Mouse (Mus musculus): ENCODE data around the gene Dock1. TPM values are rescaled to one million over a fixed set of nuclear protein-coding genes. Genes with fewer than 3 reads are reported as not detected.

Gene Dock1
- polyA plus RNA-seq, 1 experiment from 2014 or later: 5.9 TPM

GRCm38 (mm10) chr7:134702481-134702880, 32.0 kb downstream of the Dock1 start:
- Histone ChIP-seq H3K4me1 (ENCODE audit: control insufficient read depth, insufficient read depth, low read length) (no peaks in the 10 kb centered on the region), H3K4me3 (ENCODE audit: low read depth, low read length) (no peak overlapping the region), H3K36me3 (ENCODE audit: control insufficient read depth, insufficient read depth, low read length) (no peaks in the 10 kb centered on the region), H3K27ac (ENCODE audit: low read depth, low read length) (no peak overlapping the region), H3K4me2 (ENCODE audit: low read depth, low read length) (no peak overlapping the region), H3K9me3 (ENCODE audit: control insufficient read depth, low read length) (no peaks in the 10 kb centered on the region), H3K9ac (replicated peaks; ENCODE audit: low read depth, low read length) (no peak overlapping the region), H3K27me3 (ENCODE audit: control insufficient read depth, insufficient read depth, low read length) (no peaks in the 10 kb centered on the region)
- WGBS: 88% methylated on average over 5 of the region's 5 CpGs
- ATAC-seq (ENCODE audit: low read depth): no peak

DNA sequence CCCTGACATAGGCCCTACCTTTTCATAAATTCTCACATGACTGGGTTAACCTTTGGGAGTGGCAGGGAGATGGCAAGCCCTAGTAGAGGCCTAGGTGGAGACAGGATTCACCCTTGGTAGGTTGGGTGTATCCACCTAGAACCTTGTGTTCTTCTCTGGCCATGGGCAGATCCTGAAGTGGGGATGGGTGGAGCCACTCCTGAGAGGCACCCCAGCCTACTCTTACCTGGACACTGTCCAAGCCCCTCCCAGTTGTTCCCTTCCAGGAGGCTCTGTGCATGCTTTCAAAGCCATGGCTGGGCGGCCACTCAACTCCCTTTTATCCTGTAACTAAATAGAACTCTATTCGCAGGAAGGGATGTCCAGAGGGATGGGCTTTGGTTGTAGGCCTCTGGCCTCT, 33.2 kb downstream of the Dock1 start:
- no peak overlapping the region for H3K4me2 ChIP-seq (ENCODE audit: low read depth, low read length)
- H3K9ac ChIP-seq (replicated peaks; ENCODE audit: low read depth, low read length): no peak overlapping the region
- H3K27me3 ChIP-seq (ENCODE audit: control insufficient read depth, insufficient read depth, low read length): no peaks in the 10 kb centered on the region
- 89% methylated on average over 2 of the region's 2 CpGs for WGBS
- no peak overlapping the region for H3K4me3 ChIP-seq (ENCODE audit: low read depth, low read length)
- no peak overlapping the region for H3K27ac ChIP-seq (ENCODE audit: low read depth, low read length)
- H3K36me3 ChIP-seq (ENCODE audit: control insufficient read depth, insufficient read depth, low read length): no peaks in the 10 kb centered on the region
- ATAC-seq (ENCODE audit: low read depth): no peak
- no peaks in the 10 kb centered on the region for H3K9me3 ChIP-seq (ENCODE audit: control insufficient read depth, low read length)
- no peaks in the 10 kb centered on the region for H3K4me1 ChIP-seq (ENCODE audit: control insufficient read depth, insufficient read depth, low read length)

DNA sequence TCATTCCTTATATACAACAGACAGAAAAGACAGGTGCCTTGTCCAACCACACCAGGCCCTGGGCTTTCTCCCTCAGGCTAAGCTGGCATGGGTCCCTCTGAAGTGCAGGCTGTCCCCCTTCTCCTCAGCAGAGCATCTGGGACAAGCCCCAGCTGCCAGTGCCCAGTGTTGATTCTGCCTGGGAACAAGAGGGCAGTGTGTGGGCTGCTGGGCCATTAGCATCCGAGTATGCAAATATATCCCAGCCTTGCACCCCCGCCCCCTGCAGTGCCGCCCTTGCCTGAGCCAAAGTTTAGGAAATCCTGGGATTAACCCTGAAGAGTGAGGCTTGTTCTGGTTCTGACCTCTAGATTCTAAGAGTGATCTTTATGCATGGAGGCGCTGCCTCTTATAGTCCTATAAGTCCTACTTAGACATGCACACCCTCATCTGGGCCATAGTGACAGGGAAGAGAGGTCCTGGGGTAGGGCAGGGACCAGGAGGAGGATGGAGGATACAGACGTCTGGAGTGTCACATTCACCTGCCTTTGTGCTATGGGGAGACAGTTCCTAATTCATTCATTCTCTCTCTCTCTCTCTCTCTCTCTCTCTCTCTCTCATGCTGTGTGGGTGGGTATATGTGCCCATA, 38.9 kb downstream of the Dock1 start:
- no peak overlapping the region for H3K27ac ChIP-seq (ENCODE audit: low read depth, low read length)
- H3K9ac ChIP-seq (replicated peaks; ENCODE audit: low read depth, low read length): no peak overlapping the region
- no peaks in the 10 kb centered on the region for H3K27me3 ChIP-seq (ENCODE audit: control insufficient read depth, insufficient read depth, low read length)
- no peaks in the 10 kb centered on the region for H3K36me3 ChIP-seq (ENCODE audit: control insufficient read depth, insufficient read depth, low read length)
- no peak overlapping the region for H3K4me3 ChIP-seq (ENCODE audit: low read depth, low read length)
- H3K9me3 ChIP-seq (ENCODE audit: control insufficient read depth, low read length): no peaks in the 10 kb centered on the region
- 27% methylated on average over 5 of the region's 5 CpGs for whole genome bisulfite sequencing
- no peak overlapping the region for H3K4me2 ChIP-seq (ENCODE audit: low read depth, low read length)
- ATAC-seq (ENCODE audit: low read depth): peak; percentile 93
- 0 out of 2 replicates have a peak, but pooled peaks cover 5% of the 10 kb centered on the region for H3K4me1 ChIP-seq (ENCODE audit: control insufficient read depth, insufficient read depth, low read length)

- no peak overlapping the region for H3K9ac ChIP-seq (replicated peaks; ENCODE audit: low read depth, low read length)
- H3K4me1 ChIP-seq (ENCODE audit: control insufficient read depth, insufficient read depth, low read length): 0 out of 2 replicates have a peak, but pooled peaks cover 5% of the 10 kb centered on the region
- no peak for ATAC-seq (ENCODE audit: low read depth)
- no peaks in the 10 kb centered on the region for H3K27me3 ChIP-seq (ENCODE audit: control insufficient read depth, insufficient read depth, low read length)
- WGBS: 100% methylated on average over 1 of the region's 1 CpGs
- H3K9me3 ChIP-seq (ENCODE audit: control insufficient read depth, low read length): no peaks in the 10 kb centered on the region
- no peaks in the 10 kb centered on the region for H3K36me3 ChIP-seq (ENCODE audit: control insufficient read depth, insufficient read depth, low read length)
- no peak overlapping the region for H3K4me2 ChIP-seq (ENCODE audit: low read depth, low read length)
- no peak overlapping the region for H3K27ac ChIP-seq (ENCODE audit: low read depth, low read length)
- H3K4me3 ChIP-seq (ENCODE audit: low read depth, low read length): no peak overlapping the region
These were observed 41.1 kb downstream of the Dock1 start for GRCm38 (mm10) chr7:134711576-134711975.

DNA sequence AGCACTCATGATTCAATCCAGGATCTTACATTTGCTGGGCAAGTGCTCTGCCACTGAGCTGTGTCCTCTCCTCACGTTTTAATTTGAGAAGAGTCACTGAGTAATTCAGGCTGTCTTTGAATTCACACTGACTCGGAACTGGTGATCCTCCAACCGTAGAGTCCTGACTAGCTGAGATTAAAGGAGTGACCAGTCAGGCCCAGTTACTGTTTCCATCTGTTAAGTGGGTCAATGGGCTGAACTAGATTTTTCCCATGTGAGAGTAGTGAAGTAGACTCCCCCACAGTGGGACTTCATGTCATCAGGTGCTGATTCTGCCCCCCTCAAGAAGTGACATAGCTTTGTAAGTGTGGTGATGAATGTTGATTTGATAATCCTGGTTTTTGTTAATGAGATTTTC, 49.0 kb downstream of the Dock1 start:
- H3K4me2 ChIP-seq (ENCODE audit: low read depth, low read length): no peak overlapping the region
- no peak for ATAC-seq (ENCODE audit: low read depth)
- H3K4me1 ChIP-seq (ENCODE audit: control insufficient read depth, insufficient read depth, low read length): no peaks in the 10 kb centered on the region
- WGBS: 82% methylated on average over 3 of the region's 3 CpGs
- H3K9me3 ChIP-seq (ENCODE audit: control insufficient read depth, low read length): no peaks in the 10 kb centered on the region
- no peak overlapping the region for H3K27ac ChIP-seq (ENCODE audit: low read depth, low read length)
- no peak overlapping the region for H3K4me3 ChIP-seq (ENCODE audit: low read depth, low read length)
- H3K36me3 ChIP-seq (ENCODE audit: control insufficient read depth, insufficient read depth, low read length): no peaks in the 10 kb centered on the region
- H3K27me3 ChIP-seq (ENCODE audit: control insufficient read depth, insufficient read depth, low read length): no peaks in the 10 kb centered on the region
- H3K9ac ChIP-seq (replicated peaks; ENCODE audit: low read depth, low read length): no peak overlapping the region

- H3K9ac ChIP-seq (replicated peaks; ENCODE audit: low read depth, low read length): no peak overlapping the region
- no peak overlapping the region for H3K4me3 ChIP-seq (ENCODE audit: low read depth, low read length)
- no peak for ATAC-seq (ENCODE audit: low read depth)
- no peak overlapping the region for H3K27ac ChIP-seq (ENCODE audit: low read depth, low read length)
- H3K36me3 ChIP-seq (ENCODE audit: control insufficient read depth, insufficient read depth, low read length): no peaks in the 10 kb centered on the region
- peaks cover 4% of the 10 kb centered on the region for H3K4me1 ChIP-seq (ENCODE audit: control insufficient read depth, insufficient read depth, low read length)
- H3K27me3 ChIP-seq (ENCODE audit: control insufficient read depth, insufficient read depth, low read length): no peaks in the 10 kb centered on the region
- 94% methylated on average over 7 of the region's 7 CpGs for WGBS
- no peak overlapping the region for H3K4me2 ChIP-seq (ENCODE audit: low read depth, low read length)
- H3K9me3 ChIP-seq (ENCODE audit: control insufficient read depth, low read length): no peaks in the 10 kb centered on the region
These were observed 51.9 kb downstream of the Dock1 start for GRCm38 (mm10) chr7:134722361-134722760.

DNA sequence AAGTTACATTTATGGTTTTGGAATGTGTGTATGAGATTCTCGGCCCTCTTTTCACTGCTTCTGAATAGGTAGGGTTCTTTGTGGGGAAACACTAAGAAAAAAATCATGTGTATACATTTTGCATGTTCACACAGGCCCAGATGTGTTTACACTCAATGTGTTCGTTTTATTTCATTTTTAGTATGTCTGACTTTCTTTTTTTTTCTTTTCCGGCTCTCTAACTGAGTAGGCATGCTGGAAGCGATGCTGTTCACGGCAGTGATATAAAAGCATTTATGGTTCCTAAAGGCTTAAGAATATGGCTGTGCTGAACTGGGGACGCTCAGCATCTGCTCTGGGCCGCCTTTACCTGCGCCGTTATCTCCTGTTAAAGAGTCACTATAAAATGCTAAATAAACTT, 52.5 kb downstream of the Dock1 start:
- H3K4me3 ChIP-seq (ENCODE audit: low read depth, low read length): no peak overlapping the region
- H3K27ac ChIP-seq (ENCODE audit: low read depth, low read length): no peak overlapping the region
- no peak for ATAC-seq (ENCODE audit: low read depth)
- no peaks in the 10 kb centered on the region for H3K36me3 ChIP-seq (ENCODE audit: control insufficient read depth, insufficient read depth, low read length)
- H3K4me2 ChIP-seq (ENCODE audit: low read depth, low read length): no peak overlapping the region
- 75% methylated on average over 9 of the region's 9 CpGs for WGBS
- no peaks in the 10 kb centered on the region for H3K27me3 ChIP-seq (ENCODE audit: control insufficient read depth, insufficient read depth, low read length)
- peaks cover 4% of the 10 kb centered on the region for H3K4me1 ChIP-seq (ENCODE audit: control insufficient read depth, insufficient read depth, low read length)
- no peaks in the 10 kb centered on the region for H3K9me3 ChIP-seq (ENCODE audit: control insufficient read depth, low read length)
- H3K9ac ChIP-seq (replicated peaks; ENCODE audit: low read depth, low read length): no peak overlapping the region

GRCm38 (mm10) chr7:134723509-134723908, 53.1 kb downstream of the Dock1 start:
- H3K27me3 ChIP-seq (ENCODE audit: control insufficient read depth, insufficient read depth, low read length): no peaks in the 10 kb centered on the region
- no peaks in the 10 kb centered on the region for H3K36me3 ChIP-seq (ENCODE audit: control insufficient read depth, insufficient read depth, low read length)
- WGBS: 94% methylated on average over 5 of the region's 5 CpGs
- no peak for ATAC-seq (ENCODE audit: low read depth)
- no peak overlapping the region for H3K4me3 ChIP-seq (ENCODE audit: low read depth, low read length)
- no peak overlapping the region for H3K4me2 ChIP-seq (ENCODE audit: low read depth, low read length)
- no peaks in the 10 kb centered on the region for H3K9me3 ChIP-seq (ENCODE audit: control insufficient read depth, low read length)
- no peak overlapping the region for H3K9ac ChIP-seq (replicated peaks; ENCODE audit: low read depth, low read length)
- no peak overlapping the region for H3K27ac ChIP-seq (ENCODE audit: low read depth, low read length)
- peaks cover 4% of the 10 kb centered on the region for H3K4me1 ChIP-seq (ENCODE audit: control insufficient read depth, insufficient read depth, low read length)

DNA sequence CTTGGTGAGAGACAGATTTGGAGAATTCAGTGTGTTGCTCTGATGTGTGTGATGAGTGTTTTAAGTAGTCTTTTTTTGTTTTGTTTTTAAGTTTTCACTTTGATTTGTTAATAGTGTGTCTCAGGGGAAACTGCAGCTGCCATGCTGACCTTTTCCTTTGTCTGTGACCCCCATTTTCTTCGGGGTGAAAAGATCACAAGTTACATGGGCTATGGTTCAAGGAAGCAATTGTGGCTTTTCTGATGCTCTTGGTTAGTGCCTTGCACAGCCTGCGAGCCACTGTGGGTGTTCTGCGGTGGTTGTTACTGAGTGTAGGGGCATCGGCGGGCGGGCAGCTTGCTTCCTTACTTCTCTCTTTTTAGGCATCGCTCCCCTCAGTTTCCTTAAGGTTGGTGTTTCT, 54.4 kb downstream of the Dock1 start:
- Histone ChIP-seq H3K9ac (replicated peaks; ENCODE audit: low read depth, low read length) (no peak overlapping the region), H3K4me2 (ENCODE audit: low read depth, low read length) (no peak overlapping the region), H3K27ac (ENCODE audit: low read depth, low read length) (no peak overlapping the region), H3K36me3 (ENCODE audit: control insufficient read depth, insufficient read depth, low read length) (no peaks in the 10 kb centered on the region), H3K4me1 (ENCODE audit: control insufficient read depth, insufficient read depth, low read length) (peaks cover 4% of the 10 kb centered on the region), H3K4me3 (ENCODE audit: low read depth, low read length) (no peak overlapping the region), H3K9me3 (ENCODE audit: control insufficient read depth, low read length) (no peaks in the 10 kb centered on the region), H3K27me3 (ENCODE audit: control insufficient read depth, insufficient read depth, low read length) (no peaks in the 10 kb centered on the region)
- ATAC-seq (ENCODE audit: low read depth): no peak
- WGBS: 7% methylated on average over 7 of the region's 7 CpGs

Data from neural tube, embryonic 14.5 days (tissue).